Mouse (Mus musculus) kidney, adult 2 months (tissue): ENCODE data around the gene Lrrc45. TPM values are rescaled to one million over a fixed set of nuclear protein-coding genes. Genes with fewer than 3 reads are reported as not detected.

Experiments used
- DNase-seq: peaks from one replicate; pipeline ENCODE4 v3.0.0; 2021
- H3K27ac ChIP-seq: fragments of 200-500 bp; 2 replicates; pipeline ENCODE4 v1.5.1; 2012; ENCODE audit warnings: low read depth, low read length, control low read depth, inconsistent platforms; ENCODE audit not compliant: insufficient read depth
- H3K27me3 ChIP-seq: fragments of 200-500 bp; replicated peaks from 2 replicates; pipeline ENCODE4 v1.6.1; 2012; ENCODE audit warnings: mild to moderate bottlenecking, moderate library complexity, low read length, inconsistent platforms; ENCODE audit not compliant: control insufficient read depth, insufficient read depth
- H3K36me3 ChIP-seq: fragments of 200-500 bp; 2 replicates; pipeline ENCODE4 v1.6.1; 2012; ENCODE audit warnings: mild to moderate bottlenecking, moderate library complexity, low read length, inconsistent platforms; ENCODE audit not compliant: control insufficient read depth, insufficient read depth
- H3K4me1 ChIP-seq: fragments of 200-500 bp; 2 replicates; pipeline ENCODE4 v1.6.1; 2011; ENCODE audit warnings: low read length; ENCODE audit not compliant: control insufficient read depth, insufficient read depth
- H3K4me3 ChIP-seq: fragments of 200-500 bp; 2 replicates; pipeline ENCODE4 v1.5.1; 2011; ENCODE audit warnings: mild to moderate bottlenecking, low read depth, low read length, control low read depth; ENCODE audit not compliant: insufficient read depth
- CTCF ChIP-seq: fragments of 200-500 bp; conservative IDR thresholded peaks from 2 replicates; pipeline ENCODE4 v1.5.1; 2011; ENCODE audit warnings: low read depth, mild to moderate bottlenecking, control low read depth, low read length, moderate library complexity, mixed read lengths; ENCODE audit not compliant: insufficient read depth, insufficient read length
- POLR2A ChIP-seq: fragments of 200-500 bp; IDR thresholded peaks from one replicate; pipeline ENCODE4 v1.6.1; 2011; ENCODE audit warnings: low read depth, low read length, control low read depth
- WGBS: fragments of 180-500 bp; shearing (Covaris S2); methylation state at CpG from one replicate; pipeline ENCODE4 v1.1.7; 2018; 5-methylcytosine and 5-hydroxymethylcytosine counted together
- polyA plus RNA-seq: library from polyadenylated mRNA; depleted of rRNA; stranded (reverse); fragments of >200 nt; gene quantifications from 2 replicates; pipeline ENCODE4 v1.2.3, GENCODE M21; 2012

Gene Lrrc45
- polyA plus RNA-seq, 1 experiment = 17.5 TPM

GRCm38 (mm10) chr11:120704486-120705325 is 9.0 kb upstream of the Lrrc45 start:
- no peak for TF ChIP-seq CTCF
- TF ChIP-seq POLR2A = no peak
- no peaks in the 10 kb centered on the region for H3K4me1 ChIP-seq
- H3K27ac ChIP-seq = no peak overlapping the region
- no peaks in the 10 kb centered on the region for H3K36me3 ChIP-seq
- no peaks in the 10 kb centered on the region for H3K27me3 ChIP-seq
- DNase-seq = no peak
- H3K4me3 ChIP-seq = no peak overlapping the region
- 71% methylated on average over 8 of the region's 8 CpGs for WGBS

GRCm38 (mm10) chr11:120706120-120706519 is 7.6 kb upstream of the Lrrc45 start:
- TF ChIP-seq POLR2A (no peak), CTCF (no peak)
- H3K4me1 ChIP-seq = no peaks in the 10 kb centered on the region
- 82% methylated on average over 5 of the region's 5 CpGs for WGBS
- no peak for DNase-seq
- no peaks in the 10 kb centered on the region for H3K27me3 ChIP-seq
- no peak overlapping the region for H3K27ac ChIP-seq
- H3K4me3 ChIP-seq = no peak overlapping the region
- no peaks in the 10 kb centered on the region for H3K36me3 ChIP-seq

GRCm38 (mm10) chr11:120707225-120707624 is 6.5 kb upstream of the Lrrc45 start:
- DNase-seq = no peak

GRCm38 (mm10) chr11:120707969-120708368 is 5.8 kb upstream of the Lrrc45 start:
- no peak for TF ChIP-seq CTCF
- no peak for TF ChIP-seq POLR2A
- 74% methylated on average over 5 of the region's 5 CpGs for WGBS
- Histone ChIP-seq H3K4me3 (no peak overlapping the region), H3K36me3 (no peaks in the 10 kb centered on the region), H3K27me3 (no peaks in the 10 kb centered on the region), H3K27ac (no peak overlapping the region), H3K4me1 (peaks cover 2% of the 10 kb centered on the region; the same call in 1 of the 2 replicates)
- no peak for DNase-seq

More at GRCm38 (mm10) chr11:120707225-120707624, 6.5 kb upstream of the Lrrc45 start:
- Histone ChIP-seq H3K4me3 (no peak overlapping the region), H3K27me3 (no peaks in the 10 kb centered on the region), H3K27ac (no peak overlapping the region), H3K36me3 (no peaks in the 10 kb centered on the region), H3K4me1 (no peaks in the 10 kb centered on the region)
- WGBS = 62% methylated on average over 12 of the region's 12 CpGs
- TF ChIP-seq POLR2A = no peak
- no peak for TF ChIP-seq CTCF

GRCm38 (mm10) chr11:120709551-120709950 is 4.2 kb upstream of the Lrrc45 start:
- Histone ChIP-seq H3K36me3 (no peaks in the 10 kb centered on the region), H3K4me3 (no peak overlapping the region), H3K27me3 (no peaks in the 10 kb centered on the region), H3K4me1 (peaks cover 10% of the 10 kb centered on the region; the same call in 1 of the 2 replicates), H3K27ac (no peak overlapping the region)
- DNase-seq = peak; percentile 39
- TF ChIP-seq CTCF (no peak), POLR2A (no peak)
- 68% methylated on average over 2 of the region's 2 CpGs for WGBS

GRCm38 (mm10) chr11:120710672-120711071 is 3.1 kb upstream of the Lrrc45 start:
- Histone ChIP-seq H3K4me3 (no peak overlapping the region), H3K27ac (no peak overlapping the region), H3K36me3 (no peaks in the 10 kb centered on the region), H3K27me3 (no peaks in the 10 kb centered on the region), H3K4me1 (peaks cover 10% of the 10 kb centered on the region; the same call in 1 of the 2 replicates)
- TF ChIP-seq CTCF (no peak), POLR2A (no peak)
- WGBS = 64% methylated on average over 5 of the region's 5 CpGs
- DNase-seq = no peak

- no peak for TF ChIP-seq CTCF
- TF ChIP-seq POLR2A = no peak
- H3K27ac ChIP-seq = no peak overlapping the region
- no peak for DNase-seq
- H3K27me3 ChIP-seq = no peaks in the 10 kb centered on the region
- WGBS = 69% methylated on average over 8 of the region's 8 CpGs
- H3K4me3 ChIP-seq = no peak overlapping the region
- H3K36me3 ChIP-seq = no peaks in the 10 kb centered on the region
- H3K4me1 ChIP-seq = peaks cover 10% of the 10 kb centered on the region; the same call in 1 of the 2 replicates
Observed at GRCm38 (mm10) chr11:120711980-120712604, 1.6 kb upstream of the Lrrc45 start.
